Mouse (Mus musculus) NIH3T3 (cell line): Measurements from ENCODE around the gene Mitf.

Source experiments
- DNase-seq: peaks from one replicate; pipeline ENCODE4 v3.0.0-alpha.2; 2012; ENCODE audit warnings: low read depth

Mitf gene

GRCm38 (mm10) chr6:98046295-98047108, 239.7 kb downstream of the Mitf start:
- DNase-seq: peak; percentile 38

- DNase-seq: no peak
Observed at GRCm38 (mm10) chr6:98047741-98048140, 240.9 kb downstream of the Mitf start.

GRCm38 (mm10) chr6:98048671-98049438, 242.0 kb downstream of the Mitf start:
- no peak for DNase-seq

- DNase-seq: no peak
Observed at GRCm38 (mm10) chr6:98049551-98049950, 242.7 kb downstream of the Mitf start.

- DNase-seq: no peak
Observed at GRCm38 (mm10) chr6:98061878-98062277, 255.0 kb downstream of the Mitf start.

GRCm38 (mm10) chr6:98064926-98065325, 258.1 kb downstream of the Mitf start:
- DNase-seq: no peak

- DNase-seq: no peak
Observed at GRCm38 (mm10) chr6:98066420-98066819, 259.6 kb downstream of the Mitf start.
